Mouse (Mus musculus) adrenal gland, postnatal 4 days (tissue): ENCODE results near the gene Rs1. TPM values are rescaled to one million over a fixed set of nuclear protein-coding genes. Genes with fewer than 3 reads are reported as not detected.
"Not testable (repeated sequence)": the region's sequence is repeated elsewhere in the genome, so short reads cannot be mapped to it uniquely, and the experiment has no call there.

Experiments
- DNase-seq, 2 experiments: peaks; one replicate each; pipeline ENCODE4 v3.0.0; 2021 to 2022; ENCODE audit warnings: low spot score in 2 of 2, mixed read lengths in 2 of 2
- long read RNA-seq, 2 experiments: library from polyadenylated mRNA; stranded (forward); transcript quantifications; one replicate each; pipeline ENCODE4 v2.0.0; 2021
- total RNA-seq, 2 experiments: library from RNA; stranded (reverse); gene quantifications; 2 replicates each; pipeline ENCODE4 v1.2.3; 2021

The Rs1 gene
- under 1 TPM in 1 of 2 experiments, not detected in 1; 0.06 TPM for total RNA-seq
- long read RNA-seq, experiment 1: 0 reads
- long read RNA-seq, experiment 2: 0 reads

DNA sequence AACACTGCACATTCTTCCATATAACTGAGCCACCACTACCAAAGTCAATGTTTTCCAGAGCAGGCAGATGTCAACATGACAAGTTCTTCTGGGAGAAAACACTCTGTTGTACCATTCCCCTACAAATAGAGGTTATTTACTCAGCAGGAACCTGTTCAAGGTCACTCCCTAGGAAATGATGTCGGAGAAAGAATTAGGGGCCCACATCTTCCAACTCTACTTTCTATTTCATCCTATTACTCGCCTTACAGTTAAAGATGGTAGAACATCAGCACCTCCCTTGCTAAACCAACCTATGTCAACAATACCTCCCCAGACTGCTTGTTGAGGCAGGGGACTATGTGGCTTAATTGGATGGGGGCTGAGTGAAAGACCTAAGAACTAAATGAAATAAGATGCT lies at the start of gene Rs1:
Rs1 (plus strand) TSS at position 301 of the 400 bp plus-strand sequence.
- no peak for DNase-seq

- no peak for DNase-seq
Observed at GRCm38 (mm10) chrX:160735650-160736049, 32.2 kb upstream of the Rs1 start, which contains the start of gene Ppef1. Gene Ppef1, minus strand, starts transcription at chrX:160735765.

- no peak for DNase-seq
Observed at GRCm38 (mm10) chrX:160745399-160745798, 22.4 kb upstream of the Rs1 start.

GRCm38 (mm10) chrX:160748653-160749052 lies 19.2 kb upstream of the Rs1 start:
- no peak for DNase-seq

DNA sequence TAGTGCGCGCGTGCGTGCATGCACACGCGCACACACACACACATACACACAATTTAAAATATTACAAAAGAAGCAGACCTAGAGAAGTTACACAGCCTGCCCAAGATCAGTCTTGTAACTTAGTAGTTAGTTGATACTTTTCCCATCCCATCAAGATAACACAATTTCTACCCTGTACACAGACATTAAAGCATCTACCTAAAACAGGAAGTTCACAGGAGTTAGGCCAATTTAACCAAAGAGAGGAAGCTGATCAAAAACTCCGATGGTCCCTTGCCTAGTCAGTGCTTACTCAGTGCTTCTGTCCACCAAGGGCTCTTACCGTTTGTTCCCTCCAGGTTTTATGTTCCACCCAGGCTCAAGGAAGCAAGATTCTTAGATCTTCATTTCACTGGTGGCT lies 17.0 kb upstream of the Rs1 start:
- DNase-seq: no peak

- peak; percentile 78 to 82 for DNase-seq
Observed at GRCm38 (mm10) chrX:160765389-160766232, 2.2 kb upstream of the Rs1 start.

- no peak for DNase-seq
Observed at GRCm38 (mm10) chrX:160766233-160766616, 1.6 kb upstream of the Rs1 start.

GRCm38 (mm10) chrX:160769622-160770021 lies 1.8 kb downstream of the Rs1 start:
- DNase-seq: not testable (repeated sequence)

- DNase-seq: no peak
Observed at GRCm38 (mm10) chrX:160773033-160773432, 5.2 kb downstream of the Rs1 start.

DNA sequence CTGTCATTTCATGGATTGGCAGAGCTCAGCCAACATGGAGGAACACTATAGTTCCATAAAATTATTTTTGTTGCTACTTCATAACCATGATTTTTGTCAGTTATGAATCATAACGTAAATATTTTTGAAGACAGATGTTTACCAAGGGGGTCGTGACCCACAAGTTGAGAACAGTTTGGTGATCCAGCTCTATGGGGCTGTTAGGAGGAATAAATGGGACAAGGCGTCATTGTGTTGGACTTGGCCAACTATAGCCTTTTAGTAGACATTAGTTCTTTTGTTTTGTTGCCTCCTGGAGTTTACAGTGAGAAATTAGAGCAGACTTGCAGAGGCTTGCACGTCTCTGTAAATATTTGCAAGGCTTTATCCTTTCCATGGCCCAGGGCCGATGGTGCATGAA lies 14.5 kb downstream of the Rs1 start:
- no peak for DNase-seq

DNA sequence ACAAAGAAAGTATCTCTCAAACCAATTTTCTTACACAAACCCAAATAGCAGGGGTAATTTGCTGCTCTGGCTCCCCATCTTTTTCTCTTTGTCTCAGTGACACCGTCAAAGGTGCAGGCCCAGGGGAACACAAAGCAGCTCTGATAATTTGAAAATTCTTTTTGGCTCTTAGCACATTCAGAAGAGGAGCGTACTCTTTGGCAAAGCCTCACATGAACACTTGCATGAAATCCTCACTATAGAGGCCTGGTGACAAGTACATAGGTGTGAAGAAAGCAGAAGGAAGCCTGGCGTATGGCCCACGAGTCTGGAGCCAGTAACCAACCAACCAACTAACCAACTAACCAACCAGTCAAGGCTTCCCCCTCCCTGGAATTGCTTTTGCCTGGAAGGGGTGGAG lies 27.1 kb downstream of the Rs1 start:
- no peak for DNase-seq

- DNase-seq: peak in 1 of 2 experiments; percentile 3
Observed at GRCm38 (mm10) chrX:160804409-160805150, 36.8 kb downstream of the Rs1 start.

- DNase-seq: no peak
Observed at GRCm38 (mm10) chrX:160808226-160808625, 40.4 kb downstream of the Rs1 start.

Other genes starting within 250 kb of the Rs1 start
- gene Ppef1, start 32.2 kb upstream of the Rs1 start, total RNA-seq: under 1 TPM in 1 of 2 experiments, not detected in 1; 0.20 TPM
- under 1 TPM; 0.48 to 0.59 TPM for gene Gja6, start 139.0 kb downstream of the Rs1 start, total RNA-seq
- gene Cdkl5, start 226.7 kb downstream of the Rs1 start, total RNA-seq: 10 to 100 TPM; 12.2 to 15.2 TPM